Mouse (Mus musculus): ENCODE results near the gene Xpo6.

DNA sequence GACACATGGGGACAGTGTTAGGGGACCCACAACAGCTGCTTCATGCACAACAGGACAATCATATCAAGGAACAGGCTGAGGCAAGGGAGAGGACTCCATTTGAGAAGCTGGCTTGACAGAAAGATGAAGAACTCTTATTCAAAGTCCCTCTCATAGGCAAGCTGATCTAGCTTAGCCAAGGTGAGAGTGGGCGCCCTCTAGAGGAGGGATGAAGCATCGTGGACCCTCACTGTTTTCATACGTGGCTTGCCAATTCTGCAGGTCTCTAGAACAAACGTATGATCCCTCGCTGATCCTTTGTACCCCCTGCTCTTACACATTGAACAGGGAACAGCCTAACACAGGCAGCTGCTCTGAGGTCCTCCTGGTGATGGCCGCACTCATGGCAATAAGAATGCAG lies 110.5 kb downstream of the Xpo6 start:
- peak; percentile 89 for TF ChIP-seq CTCF (IDR thresholded peaks at IDR 0.05; ENCODE audit: low read depth)
- TF ChIP-seq EP300 (optimal IDR thresholded peaks at IDR 0.05), result no peak

Measured in stomach, postnatal 0 days (tissue).